Mouse (Mus musculus) stomach, postnatal 0 days (tissue): Measurements from ENCODE around the gene Nf1. TPM values are rescaled to one million over a fixed set of nuclear protein-coding genes. Genes with fewer than 3 reads are reported as not detected.

Experiments
- ATAC-seq: fragments of 200-750 bp; cut with Nextera tagmentation; 2 replicates; pipeline ENCODE4 v1.8.0; 2017; ENCODE audit not compliant: low FRiP score, low TSS enrichment
- DNase-seq: peaks from one replicate; pipeline ENCODE4 v3.0.0-alpha.2; 2016; ENCODE audit warnings: low spot score
- H3K27ac ChIP-seq: fragments of 300-500 bp; sonication (generic); replicated peaks from 2 replicates; pipeline ENCODE4 v1.5.1; 2014; ENCODE audit warnings: mild to moderate bottlenecking, control low read depth
- H3K27me3 ChIP-seq: fragments of 300-500 bp; sonication (generic); 2 replicates; pipeline ENCODE4 v1.6.1; 2014; ENCODE audit warnings: low read length; ENCODE audit not compliant: control insufficient read depth, insufficient read depth
- H3K36me3 ChIP-seq: fragments of 300-500 bp; sonication (generic); 2 replicates; pipeline ENCODE4 v1.6.1; 2014; ENCODE audit warnings: low read length, mixed read lengths; ENCODE audit not compliant: control insufficient read depth, insufficient read depth
- H3K4me1 ChIP-seq: fragments of 300-500 bp; sonication (generic); replicated peaks from 2 replicates; pipeline ENCODE4 v1.6.1; 2014; ENCODE audit warnings: antibody characterized with exemption; ENCODE audit not compliant: control insufficient read depth, insufficient read depth
- H3K4me2 ChIP-seq: fragments of 300-500 bp; sonication (generic); replicated peaks from 2 replicates; pipeline ENCODE4 v1.6.1; 2014; ENCODE audit warnings: low read depth, mild to moderate bottlenecking, control low read depth, moderate library complexity
- H3K4me3 ChIP-seq: fragments of 300-500 bp; sonication (generic); 2 replicates; pipeline ENCODE4 v1.5.1; 2014; ENCODE audit warnings: low read depth, low read length, control low read depth
- H3K9ac ChIP-seq: fragments of 300-500 bp; sonication (generic); 2 replicates; pipeline ENCODE4 v1.6.1; 2014; ENCODE audit warnings: mild to moderate bottlenecking, low read length, control low read depth, mixed read lengths
- H3K9me3 ChIP-seq: fragments of 300-500 bp; sonication (generic); 2 replicates; pipeline ENCODE4 v1.6.1; 2016; ENCODE audit warnings: low read length; ENCODE audit not compliant: control insufficient read depth
- CTCF ChIP-seq: IDR thresholded peaks from 2 replicates; pipeline ENCODE4 v1.5.1; 2016; ENCODE audit warnings: antibody characterized with exemption, low read depth, mild to moderate bottlenecking, moderate library complexity
- EP300 ChIP-seq: optimal IDR thresholded peaks from 2 replicates; pipeline ENCODE3; 2016; ENCODE audit warnings: antibody characterized with exemption
- WGBS: fragments of 180-500 bp; shearing (Covaris S2); extraction: QIAGEN DNeasy Blood & Tissue Kit; methylation state at CpG from one replicate; pipeline ENCODE4 v1.1.7; 2014; 5-methylcytosine and 5-hydroxymethylcytosine counted together
- polyA plus RNA-seq: library from polyadenylated mRNA; unstranded; fragments of >200 nt; fragmentation: Nextera tagmentation; extraction: Ambion mirVana; gene quantifications from 2 replicates; pipeline ENCODE4 v1.2.1, GENCODE M21; 2015

Nf1 gene
- polyA plus RNA-seq, 1 experiment from 2014 or later: 3.2 TPM

DNA sequence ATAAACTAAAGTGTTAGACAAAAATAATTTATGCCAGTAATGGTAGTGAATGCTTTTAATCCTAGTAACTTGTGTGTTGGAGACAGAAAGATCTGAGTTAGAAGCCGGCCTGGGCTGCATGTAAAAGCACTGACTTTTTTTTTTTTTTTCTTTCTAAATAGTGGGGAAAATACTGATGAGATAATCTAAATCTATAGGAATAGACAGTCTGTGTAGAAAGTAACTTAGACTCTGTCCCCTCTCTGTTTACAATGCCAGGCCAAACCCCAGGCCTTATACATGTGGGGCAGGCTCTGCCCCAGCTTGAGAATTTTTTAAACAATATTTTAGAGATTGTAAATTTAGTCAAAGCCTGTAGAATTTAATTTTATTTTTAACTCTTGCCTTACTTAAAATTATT, 183.5 kb downstream of the Nf1 start:
- TF ChIP-seq CTCF (no peak), EP300 (no peak)
- Histone ChIP-seq H3K4me3 (no peak overlapping the region), H3K9me3 (no peaks in the 10 kb centered on the region), H3K4me1 (no peaks in the 10 kb centered on the region), H3K4me2 (no peak overlapping the region), H3K27me3 (no peaks in the 10 kb centered on the region), H3K36me3 (no peaks in the 10 kb centered on the region; the same call in 1 of the 2 replicates), H3K9ac (no peak overlapping the region), H3K27ac (no peak overlapping the region)
- 58% methylated on average over 1 of the region's 1 CpGs for WGBS
- ATAC-seq (no peak), DNase-seq (no peak)

DNA sequence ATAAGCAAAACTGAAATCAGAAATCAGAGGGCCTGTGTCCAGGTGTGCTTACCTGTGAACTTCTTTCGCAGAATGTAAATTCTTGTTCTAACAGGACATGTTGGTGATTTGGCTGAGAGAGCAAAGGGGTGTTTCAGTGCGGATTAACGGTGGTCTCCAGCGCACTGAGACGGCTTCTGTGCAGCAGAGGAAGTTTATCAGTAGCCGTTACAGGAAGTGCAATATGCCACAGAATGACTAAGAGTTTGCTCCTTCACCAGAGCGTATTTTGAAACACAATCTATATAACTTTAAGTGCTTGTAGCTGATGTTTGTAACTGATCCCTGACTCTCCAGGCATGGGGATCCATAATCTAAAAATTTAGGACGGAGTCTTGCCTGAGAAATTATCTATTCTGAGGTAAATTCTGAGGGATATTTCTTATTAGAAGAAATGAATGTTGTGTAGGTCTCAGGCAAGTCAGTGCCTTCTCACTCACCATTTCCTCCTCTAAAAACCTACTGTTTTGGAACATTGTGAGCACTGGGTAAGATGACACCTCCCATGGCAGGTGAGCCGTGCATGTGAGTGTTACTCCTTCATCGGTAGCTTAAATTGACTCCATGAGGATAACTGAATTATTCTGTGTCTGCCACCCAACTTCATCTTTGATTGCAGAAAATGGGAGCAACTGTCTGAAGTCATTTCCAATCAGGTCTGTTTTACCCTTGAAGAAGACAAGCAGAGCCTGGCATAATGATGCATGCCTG, 184.2 kb downstream of the Nf1 start, which contains the start of gene Evi2b:
Gene Evi2b, minus strand, starts transcription at position 203 of the 750 bp plus-strand sequence.
- Histone ChIP-seq H3K4me3 (no peak within 1 kb of the TSS), H3K9ac (no peak within 1 kb of the TSS), H3K27ac (no peak within 1 kb of the TSS), H3K9me3 (no peaks in the 10 kb centered on the region), H3K27me3 (no peaks in the 10 kb centered on the region), H3K4me1 (no peaks in the 10 kb centered on the region), H3K36me3 (no peaks in the 10 kb centered on the region; the same call in 1 of the 2 replicates), H3K4me2 (no peak within 1 kb of the TSS)
- WGBS: 70% methylated on average over 10 of the region's 10 CpGs
- DNase-seq (no peak), ATAC-seq (no peak)
- TF ChIP-seq CTCF: no peak
- TF ChIP-seq EP300: no peak

DNA sequence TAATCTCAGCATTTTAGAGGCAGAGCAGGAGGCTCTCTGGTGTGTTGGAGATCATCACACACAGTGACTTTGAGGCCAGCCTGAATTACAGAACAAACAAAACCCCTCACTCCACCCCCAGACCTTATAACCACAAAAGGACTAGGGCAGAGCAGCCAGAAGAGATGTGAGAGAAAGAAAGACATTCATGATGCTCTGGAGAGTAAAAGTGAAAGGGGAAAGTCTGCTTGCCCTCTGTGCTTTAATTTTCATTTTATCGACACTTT, 184.8 kb downstream of the Nf1 start:
- DNase-seq (no peak), ATAC-seq (no peak)
- no peak overlapping the region for H3K27ac ChIP-seq
- H3K4me2 ChIP-seq: no peak overlapping the region
- TF ChIP-seq CTCF (no peak), EP300 (no peak)
- H3K27me3 ChIP-seq: no peaks in the 10 kb centered on the region
- H3K9ac ChIP-seq: no peak overlapping the region
- H3K4me1 ChIP-seq: no peaks in the 10 kb centered on the region
- no peaks in the 10 kb centered on the region; the same call in 1 of the 2 replicates for H3K36me3 ChIP-seq
- WGBS: 70% methylated on average over 1 of the region's 1 CpGs
- H3K9me3 ChIP-seq: no peaks in the 10 kb centered on the region
- H3K4me3 ChIP-seq: no peak overlapping the region

DNA sequence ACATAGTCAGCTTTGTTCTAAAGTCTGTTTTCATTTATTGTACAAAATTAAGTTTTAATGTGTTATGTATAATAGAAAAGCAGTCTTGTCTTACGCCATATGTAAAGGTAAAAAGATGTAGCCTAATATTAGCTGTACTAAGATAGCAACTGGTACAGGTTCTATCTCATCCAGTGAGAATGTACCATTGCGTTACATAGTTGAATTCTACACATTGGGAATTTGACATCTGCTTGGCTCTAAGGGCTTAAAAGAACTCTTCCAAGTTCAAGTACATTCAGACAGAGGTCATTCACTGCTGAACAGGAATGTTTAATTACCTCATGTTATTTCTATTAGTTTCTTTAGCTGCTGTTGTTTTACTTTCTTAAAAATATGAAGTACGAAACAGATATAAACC, 187.1 kb downstream of the Nf1 start:
- no peak for DNase-seq
- Histone ChIP-seq H3K9ac (no peak overlapping the region), H3K4me3 (no peak overlapping the region), H3K27ac (no peak overlapping the region), H3K9me3 (no peaks in the 10 kb centered on the region), H3K4me2 (no peak overlapping the region), H3K4me1 (no peaks in the 10 kb centered on the region), H3K36me3 (no peaks in the 10 kb centered on the region; the same call in 1 of the 2 replicates), H3K27me3 (no peaks in the 10 kb centered on the region)
- 84% methylated on average over 3 of the region's 3 CpGs for WGBS
- ATAC-seq: no peak
- TF ChIP-seq EP300 (no peak), CTCF (no peak)

DNA sequence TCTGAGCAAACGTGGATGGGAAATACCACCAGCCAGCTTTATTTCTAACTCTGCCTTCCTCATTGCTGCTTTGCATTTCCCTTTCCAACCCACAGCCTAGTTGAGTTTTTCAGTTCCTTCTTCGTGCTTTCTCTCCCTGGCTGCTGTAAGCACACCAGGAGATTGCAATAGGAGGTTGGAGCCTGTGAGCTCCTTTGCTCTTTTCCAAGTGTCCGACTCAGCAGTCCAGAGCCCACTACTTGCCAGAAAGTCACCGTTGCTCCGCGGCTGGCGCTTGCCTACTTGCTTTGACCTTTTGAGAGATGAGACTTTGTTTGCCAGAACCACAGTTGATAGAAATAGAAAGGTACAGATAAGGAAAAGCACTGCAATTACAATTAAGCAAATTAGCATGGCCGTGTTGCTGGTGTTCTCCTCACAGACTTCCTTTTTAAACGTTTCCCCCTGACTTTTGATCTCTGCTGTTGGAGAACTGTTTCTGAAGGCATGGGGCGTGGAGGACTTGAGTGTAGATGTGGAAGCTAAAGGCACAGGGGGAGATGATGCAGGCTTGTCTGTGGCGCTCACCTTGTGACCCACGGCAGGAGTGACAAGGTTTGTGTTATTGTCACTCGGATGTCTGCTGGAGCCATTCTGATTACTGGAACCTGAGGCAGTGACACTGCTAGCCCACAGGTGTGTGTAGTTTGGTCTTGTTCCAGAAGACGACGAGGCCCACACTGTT, 187.7 kb downstream of the Nf1 start:
- H3K9me3 ChIP-seq: no peaks in the 10 kb centered on the region
- WGBS: 71% methylated on average over 15 of the region's 15 CpGs
- no peaks in the 10 kb centered on the region for H3K27me3 ChIP-seq
- no peak for TF ChIP-seq EP300
- TF ChIP-seq CTCF: no peak
- H3K36me3 ChIP-seq: no peaks in the 10 kb centered on the region; the same call in 1 of the 2 replicates
- H3K4me1 ChIP-seq: no peaks in the 10 kb centered on the region
- H3K27ac ChIP-seq: no peak overlapping the region
- DNase-seq: no peak
- ATAC-seq: no peak
- H3K4me2 ChIP-seq: no peak overlapping the region
- no peak overlapping the region for H3K9ac ChIP-seq
- H3K4me3 ChIP-seq: no peak overlapping the region

DNA sequence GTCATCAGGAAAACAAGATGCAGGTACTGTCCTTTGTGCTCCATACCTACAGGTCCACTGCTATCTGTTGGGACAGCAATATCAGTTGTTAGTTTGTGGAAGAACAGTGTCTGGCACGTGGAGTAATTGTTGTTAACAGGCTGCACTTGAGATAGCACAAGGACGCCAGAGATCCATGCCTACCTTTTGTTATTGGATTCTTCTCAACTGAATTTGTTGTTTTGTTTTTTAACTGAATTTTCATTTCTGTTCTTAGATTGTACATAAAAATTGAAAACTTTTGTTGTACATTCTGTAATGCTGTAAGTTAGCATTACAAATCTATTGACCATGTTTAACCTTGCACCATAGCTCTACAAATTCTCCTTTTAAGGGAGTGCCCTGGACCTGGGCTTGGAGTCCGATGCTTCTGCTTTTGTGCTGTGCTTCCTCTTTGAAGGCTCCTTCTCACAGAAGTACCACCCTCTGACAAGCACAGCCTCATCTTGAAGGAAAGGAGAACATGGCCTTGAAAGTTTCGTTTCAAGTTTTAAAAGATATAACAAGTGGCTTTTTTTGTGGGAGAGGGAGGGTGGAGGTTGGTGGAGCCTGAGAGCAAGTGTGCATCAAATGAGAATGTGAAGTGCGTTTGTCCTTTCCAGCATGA, 188.4 kb downstream of the Nf1 start:
- Histone ChIP-seq H3K4me3 (no peak overlapping the region), H3K36me3 (no peaks in the 10 kb centered on the region; the same call in 1 of the 2 replicates), H3K27me3 (no peaks in the 10 kb centered on the region), H3K27ac (no peak overlapping the region), H3K9ac (no peak overlapping the region), H3K9me3 (no peaks in the 10 kb centered on the region), H3K4me2 (no peak overlapping the region), H3K4me1 (no peaks in the 10 kb centered on the region)
- ATAC-seq (no peak), DNase-seq (no peak)
- TF ChIP-seq CTCF (no peak), EP300 (no peak)
- 85% methylated on average over 5 of the region's 5 CpGs for WGBS
